Mouse (Mus musculus): ENCODE measurements around the gene Tcp10a. TPM values are rescaled to one million over a fixed set of nuclear protein-coding genes. Genes with fewer than 3 reads are reported as not detected.
A peak's percentile ranks its signal among the peaks of the same experiment; 100 is the strongest.
"Not testable (repeated sequence)": the region's sequence is repeated elsewhere in the genome, so short reads cannot be mapped to it uniquely, and the experiment has no call there.

The Tcp10a gene
- polyA plus RNA-seq (2015; fragmentation: Nextera tagmentation; extraction: Ambion mirVana): not detected in 2 replicates

DNA sequence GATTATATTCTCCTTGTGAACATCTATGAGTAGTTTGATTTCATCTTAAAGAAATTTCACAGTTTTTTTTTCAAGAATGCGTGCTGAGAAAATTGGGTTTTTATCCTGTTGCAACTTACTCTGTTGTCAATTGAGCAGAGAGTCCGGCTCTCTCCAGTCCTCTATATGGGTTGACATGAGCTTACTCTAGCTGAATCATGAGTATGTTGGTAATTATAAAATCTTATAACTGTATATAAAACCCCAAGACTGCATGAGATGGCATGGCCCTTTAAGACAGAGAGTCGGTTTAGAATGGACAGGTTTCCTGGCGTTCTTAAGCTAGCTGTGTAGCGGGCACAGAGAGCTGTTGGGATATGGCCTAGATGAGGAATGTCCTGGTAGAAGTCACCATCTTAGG lies at the start of gene Tcp10a:
Tcp10a (plus strand) TSS at position 301 of the 400 bp plus-strand sequence.
- 89% methylated on average over 4 of the region's 5 CpGs for WGBS
- H3K4me1 ChIP-seq (replicated peaks; ENCODE audit: control insufficient read depth, insufficient read depth, low read length); ATAC-seq; H3K36me3 ChIP-seq (ENCODE audit: control insufficient read depth, insufficient read depth); H3K9ac ChIP-seq (replicated peaks; ENCODE audit: low read depth, low read length); H3K9me3 ChIP-seq (ENCODE audit: control insufficient read depth, low read length); H3K27ac ChIP-seq (ENCODE audit: low read length); H3K27me3 ChIP-seq (replicated peaks; ENCODE audit: control insufficient read depth, insufficient read depth, low read length); H3K4me2 ChIP-seq (ENCODE audit: low read length); H3K4me3 ChIP-seq (replicated peaks; ENCODE audit: low read length): not testable (repeated sequence)

DNA sequence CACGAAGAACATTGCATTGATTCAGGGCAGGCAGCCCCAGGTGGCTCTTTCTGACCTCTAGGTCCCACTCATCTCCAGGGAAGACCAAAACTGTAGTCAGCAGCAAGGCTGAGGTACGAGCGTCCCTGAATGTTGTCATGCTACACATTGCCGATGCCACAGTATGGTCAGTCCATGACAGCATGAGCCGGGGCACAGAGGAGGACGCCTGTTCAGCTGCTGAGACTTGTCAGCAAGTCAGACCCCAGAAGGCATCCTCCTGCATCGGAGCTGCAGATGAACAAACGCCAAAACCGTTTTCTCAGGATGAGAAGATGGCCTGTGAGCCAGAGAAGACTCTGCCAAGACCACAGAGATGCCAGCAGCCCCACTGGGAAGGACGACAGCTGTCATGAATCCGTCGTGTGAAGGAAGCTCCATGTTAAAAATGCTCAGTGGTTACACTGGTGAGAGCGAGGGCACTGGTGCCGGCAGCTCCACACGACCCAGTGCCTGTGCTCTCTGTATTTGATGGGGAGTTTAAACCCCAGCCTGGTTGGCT lies 45.7 kb upstream of the Tcp10a start:
- Histone ChIP-seq H3K36me3 (ENCODE audit: control insufficient read depth, insufficient read depth) (no peaks in the 10 kb centered on the region), H3K27ac (ENCODE audit: low read length) (peak overlapping the region; percentile 54; the same call in 1 of the 2 replicates), H3K4me1 (replicated peaks; ENCODE audit: control insufficient read depth, insufficient read depth, low read length) (peaks cover 9% of the 10 kb centered on the region; the same call in 1 of the 2 replicates), H3K9me3 (ENCODE audit: control insufficient read depth, low read length) (no peaks in the 10 kb centered on the region), H3K9ac (replicated peaks; ENCODE audit: low read depth, low read length) (no peak overlapping the region), H3K4me2 (ENCODE audit: low read length) (no peak overlapping the region), H3K4me3 (replicated peaks; ENCODE audit: low read length) (no peak overlapping the region), H3K27me3 (replicated peaks; ENCODE audit: control insufficient read depth, insufficient read depth, low read length) (no peaks in the 10 kb centered on the region)
- peak; percentile 38 for ATAC-seq
- WGBS: 68% methylated on average over 15 of the region's 15 CpGs

DNA sequence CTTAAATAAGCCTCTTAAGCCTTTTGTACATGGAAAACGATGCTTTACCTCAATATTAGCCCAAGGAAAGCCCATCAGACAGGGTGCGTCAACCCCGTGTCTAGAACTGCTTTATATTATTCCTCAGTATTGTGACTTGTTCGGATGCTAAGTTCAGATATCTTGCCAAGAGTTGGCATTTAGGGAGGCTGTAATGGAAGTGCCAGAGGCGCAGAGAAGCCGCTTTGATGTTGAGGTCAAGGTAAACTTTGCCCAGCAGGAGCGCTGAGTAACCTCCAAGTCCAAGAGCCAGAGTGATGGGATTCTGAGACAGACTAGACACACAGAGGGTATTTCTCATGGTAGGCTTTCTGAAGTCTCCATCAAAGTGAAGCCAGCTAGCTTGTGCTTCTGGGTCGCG lies 45.2 kb upstream of the Tcp10a start:
- H3K27me3 ChIP-seq (replicated peaks; ENCODE audit: control insufficient read depth, insufficient read depth, low read length): no peaks in the 10 kb centered on the region
- ATAC-seq: no peak
- no peaks in the 10 kb centered on the region for H3K36me3 ChIP-seq (ENCODE audit: control insufficient read depth, insufficient read depth)
- H3K27ac ChIP-seq (ENCODE audit: low read length): 0 out of 2 replicates have a peak overlapping the region, but pooled peaks have one; percentile 43
- H3K9ac ChIP-seq (replicated peaks; ENCODE audit: low read depth, low read length): no peak overlapping the region
- no peaks in the 10 kb centered on the region for H3K9me3 ChIP-seq (ENCODE audit: control insufficient read depth, low read length)
- 84% methylated on average over 9 of the region's 9 CpGs for WGBS
- peaks cover 9% of the 10 kb centered on the region; the same call in 1 of the 2 replicates for H3K4me1 ChIP-seq (replicated peaks; ENCODE audit: control insufficient read depth, insufficient read depth, low read length)
- no peak overlapping the region for H3K4me3 ChIP-seq (replicated peaks; ENCODE audit: low read length)
- H3K4me2 ChIP-seq (ENCODE audit: low read length): no peak overlapping the region

DNA sequence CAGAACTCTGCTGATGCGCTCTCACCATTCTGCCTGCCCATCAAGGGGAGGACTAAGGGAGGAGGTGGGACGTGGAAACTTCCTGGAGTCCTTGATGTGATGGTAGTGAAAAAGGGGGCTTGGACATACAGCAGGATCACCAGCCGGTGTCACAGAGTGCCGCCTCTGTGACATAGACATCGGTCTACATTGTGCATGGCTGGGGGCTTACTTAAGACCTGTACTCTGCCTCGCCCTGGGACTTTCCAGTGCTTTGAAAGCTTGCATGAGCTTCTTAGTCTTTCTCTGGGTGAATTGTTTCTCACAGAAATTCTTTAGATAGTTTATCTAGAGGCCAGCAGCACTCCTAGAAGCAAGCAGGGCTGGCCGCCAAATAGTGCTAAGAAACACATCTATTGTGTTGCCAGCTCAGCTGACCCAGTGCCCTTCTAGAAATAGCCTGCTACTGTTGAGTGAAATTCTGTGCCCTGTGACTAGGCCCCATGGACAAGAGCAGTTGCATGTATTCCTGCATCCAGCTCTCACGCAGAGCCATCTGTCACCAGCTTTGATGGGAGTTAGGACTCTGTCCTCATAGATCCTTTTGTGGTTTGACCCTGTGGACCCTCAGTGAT lies 40.0 kb upstream of the Tcp10a start:
- Histone ChIP-seq H3K9me3 (ENCODE audit: control insufficient read depth, low read length) (no peaks in the 10 kb centered on the region), H3K4me1 (replicated peaks; ENCODE audit: control insufficient read depth, insufficient read depth, low read length) (peaks cover 16% of the 10 kb centered on the region), H3K27ac (ENCODE audit: low read length) (no peak overlapping the region), H3K9ac (replicated peaks; ENCODE audit: low read depth, low read length) (no peak overlapping the region), H3K4me2 (ENCODE audit: low read length) (no peak overlapping the region), H3K36me3 (ENCODE audit: control insufficient read depth, insufficient read depth) (no peaks in the 10 kb centered on the region), H3K4me3 (replicated peaks; ENCODE audit: low read length) (no peak overlapping the region), H3K27me3 (replicated peaks; ENCODE audit: control insufficient read depth, insufficient read depth, low read length) (no peaks in the 10 kb centered on the region)
- no peak for ATAC-seq
- WGBS: 61% methylated on average over 8 of the region's 8 CpGs

DNA sequence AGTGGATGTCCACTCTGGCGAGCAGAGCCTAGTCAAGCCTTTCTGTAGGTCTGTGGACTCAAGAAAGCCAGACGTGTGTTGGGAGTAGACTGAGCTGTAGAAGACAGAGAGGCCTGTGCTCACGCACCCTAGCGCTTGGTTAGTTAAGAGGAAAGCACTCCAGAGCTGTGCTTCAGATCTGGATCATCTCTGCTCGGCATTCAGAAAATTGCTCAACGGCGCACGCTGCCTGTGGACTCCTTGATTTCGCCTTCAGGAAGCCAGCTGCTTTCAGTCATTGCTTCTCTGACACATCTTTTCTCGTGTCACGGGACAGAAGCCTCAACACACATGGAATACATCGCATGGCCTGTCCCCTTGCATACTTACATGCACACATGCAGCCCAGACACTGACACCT lies 39.2 kb upstream of the Tcp10a start:
- ATAC-seq: no peak
- H3K27ac ChIP-seq (ENCODE audit: low read length): peak overlapping the region; percentile 16; the same call in 1 of the 2 replicates
- no peak overlapping the region for H3K4me2 ChIP-seq (ENCODE audit: low read length)
- H3K9me3 ChIP-seq (ENCODE audit: control insufficient read depth, low read length): no peaks in the 10 kb centered on the region
- WGBS: 87% methylated on average over 12 of the region's 12 CpGs
- no peaks in the 10 kb centered on the region for H3K27me3 ChIP-seq (replicated peaks; ENCODE audit: control insufficient read depth, insufficient read depth, low read length)
- H3K4me3 ChIP-seq (replicated peaks; ENCODE audit: low read length): no peak overlapping the region
- no peaks in the 10 kb centered on the region for H3K36me3 ChIP-seq (ENCODE audit: control insufficient read depth, insufficient read depth)
- H3K4me1 ChIP-seq (replicated peaks; ENCODE audit: control insufficient read depth, insufficient read depth, low read length): peaks cover 16% of the 10 kb centered on the region
- H3K9ac ChIP-seq (replicated peaks; ENCODE audit: low read depth, low read length): no peak overlapping the region

DNA sequence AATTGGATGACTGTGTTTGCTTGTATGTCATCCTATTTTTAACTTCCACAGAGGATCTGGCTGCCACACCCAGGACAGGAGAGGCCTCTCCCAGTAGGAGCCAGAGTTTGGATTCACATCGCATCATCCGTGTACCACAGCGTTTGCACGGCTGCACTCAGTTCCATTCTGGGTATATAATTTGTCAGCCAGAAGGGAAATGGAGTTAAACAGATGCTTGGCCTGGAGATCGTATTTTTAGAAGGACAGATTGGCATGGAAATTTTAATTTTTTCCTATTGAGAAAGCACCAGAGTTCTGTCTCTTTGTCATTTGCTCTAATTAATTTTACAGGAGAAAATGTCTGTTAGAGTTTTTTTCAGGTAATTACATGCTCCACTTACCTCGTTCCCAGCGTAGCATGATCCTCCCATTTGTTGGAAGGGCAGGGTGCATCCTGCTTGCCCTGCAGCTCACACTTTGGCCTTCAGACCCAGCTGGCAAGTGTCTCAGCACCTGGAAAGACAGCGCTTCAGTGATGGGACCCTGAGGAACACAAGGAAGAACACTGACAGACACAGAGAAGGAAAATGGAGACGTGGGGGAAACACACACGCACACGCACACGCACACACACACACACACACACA lies 37.9 kb upstream of the Tcp10a start:
- no peak overlapping the region for H3K4me3 ChIP-seq (replicated peaks; ENCODE audit: low read length)
- ATAC-seq: peak; percentile 62; the same call in 1 of the 2 replicates
- H3K9ac ChIP-seq (replicated peaks; ENCODE audit: low read depth, low read length): no peak overlapping the region
- peaks cover 17% of the 10 kb centered on the region for H3K4me1 ChIP-seq (replicated peaks; ENCODE audit: control insufficient read depth, insufficient read depth, low read length)
- H3K27ac ChIP-seq (ENCODE audit: low read length): peak overlapping the region; percentile 86
- H3K4me2 ChIP-seq (ENCODE audit: low read length): no peak overlapping the region
- H3K9me3 ChIP-seq (ENCODE audit: control insufficient read depth, low read length): no peaks in the 10 kb centered on the region
- 54% methylated on average over 12 of the region's 12 CpGs for WGBS
- H3K36me3 ChIP-seq (ENCODE audit: control insufficient read depth, insufficient read depth): no peaks in the 10 kb centered on the region
- H3K27me3 ChIP-seq (replicated peaks; ENCODE audit: control insufficient read depth, insufficient read depth, low read length): no peaks in the 10 kb centered on the region

DNA sequence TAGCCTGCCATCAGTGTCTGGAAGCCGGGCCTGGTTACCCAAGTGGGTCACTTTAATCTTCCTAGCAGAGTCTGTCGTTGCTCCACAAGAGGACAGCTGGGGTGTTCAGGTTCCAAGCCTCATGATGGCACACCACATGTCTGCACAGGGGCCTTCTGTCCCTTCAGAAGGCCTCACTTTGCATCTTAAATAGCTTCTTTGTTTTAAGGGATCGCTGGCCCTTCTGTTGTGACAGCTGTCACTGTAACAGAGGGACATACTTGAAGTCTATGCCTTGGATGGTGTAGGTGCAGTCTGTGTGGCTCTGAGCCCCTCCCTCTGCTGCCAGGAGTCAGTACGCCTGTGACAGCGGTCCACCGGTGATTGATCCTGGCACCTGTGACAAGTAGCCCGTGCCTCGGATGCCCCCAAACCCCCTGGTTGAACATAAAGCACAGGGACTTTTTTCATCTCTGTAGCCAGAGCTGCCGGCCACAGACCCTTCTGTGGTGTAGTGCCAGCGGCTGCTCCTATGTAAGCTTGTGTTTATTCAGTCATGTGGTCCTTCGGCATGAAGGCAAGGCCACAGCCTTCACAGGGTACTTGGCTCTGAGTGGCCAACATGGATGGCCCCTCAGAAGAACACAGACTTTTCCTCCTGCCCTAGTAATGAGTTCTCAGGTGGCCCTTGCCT lies 32.3 kb upstream of the Tcp10a start:
- peak overlapping the region; percentile 76 for H3K27ac ChIP-seq (ENCODE audit: low read length)
- H3K4me1 ChIP-seq (replicated peaks; ENCODE audit: control insufficient read depth, insufficient read depth, low read length): peaks cover 12% of the 10 kb centered on the region
- H3K9ac ChIP-seq (replicated peaks; ENCODE audit: low read depth, low read length): no peak overlapping the region
- peak; percentile 87 for ATAC-seq
- H3K9me3 ChIP-seq (ENCODE audit: control insufficient read depth, low read length): no peaks in the 10 kb centered on the region
- H3K4me3 ChIP-seq (replicated peaks; ENCODE audit: low read length): no peak overlapping the region
- H3K27me3 ChIP-seq (replicated peaks; ENCODE audit: control insufficient read depth, insufficient read depth, low read length): no peaks in the 10 kb centered on the region
- no peaks in the 10 kb centered on the region for H3K36me3 ChIP-seq (ENCODE audit: control insufficient read depth, insufficient read depth)
- H3K4me2 ChIP-seq (ENCODE audit: low read length): no peak overlapping the region
- 39% methylated on average over 11 of the region's 11 CpGs for WGBS

DNA sequence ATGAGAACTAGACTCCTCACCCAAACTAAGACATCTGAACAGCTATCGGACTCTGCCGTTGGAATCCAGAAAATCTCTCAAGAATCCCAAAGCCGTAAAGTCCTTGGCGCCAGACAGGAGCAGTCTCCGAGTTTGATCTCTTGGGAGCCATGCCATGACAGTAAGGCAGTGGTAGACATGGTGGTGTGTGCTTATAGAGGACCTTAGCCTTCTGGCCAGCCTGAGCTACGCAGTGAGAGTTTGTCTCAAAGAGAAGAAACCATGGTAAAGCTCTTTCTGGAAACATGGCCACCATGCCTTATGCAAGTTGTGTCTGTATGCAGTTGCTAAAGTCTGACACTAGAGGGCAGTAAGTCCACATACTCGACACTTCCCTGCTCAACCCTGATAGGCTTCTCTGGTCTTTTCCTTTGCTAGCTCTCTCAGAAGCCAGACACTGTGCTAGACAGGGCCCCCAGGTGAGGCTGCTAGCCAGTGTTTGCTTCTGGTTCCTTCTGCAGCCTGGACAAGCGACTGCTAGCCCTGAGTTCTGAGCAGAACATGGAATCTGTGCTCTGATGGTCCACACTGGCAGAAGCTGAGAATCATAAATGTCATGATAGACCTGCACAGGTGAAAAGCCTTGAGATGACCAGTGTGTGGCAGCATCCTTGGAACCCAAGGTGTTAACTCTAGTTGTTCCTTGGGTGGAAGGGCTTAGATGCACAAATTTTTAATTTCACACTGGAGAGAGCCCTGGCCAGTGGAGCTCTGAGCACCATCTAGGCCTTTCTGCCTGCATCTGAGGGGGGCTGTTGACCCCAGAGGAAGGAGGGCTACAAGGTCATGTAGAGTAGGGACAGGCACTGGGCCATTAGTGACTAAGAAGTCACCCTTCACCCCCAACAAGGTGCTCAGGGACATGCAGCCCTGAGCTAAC lies 17.9 kb upstream of the Tcp10a start:
- H3K9ac ChIP-seq (replicated peaks; ENCODE audit: low read depth, low read length); H3K4me2 ChIP-seq (ENCODE audit: low read length); H3K4me3 ChIP-seq (replicated peaks; ENCODE audit: low read length); H3K27ac ChIP-seq (ENCODE audit: low read length); H3K36me3 ChIP-seq (ENCODE audit: control insufficient read depth, insufficient read depth); H3K4me1 ChIP-seq (replicated peaks; ENCODE audit: control insufficient read depth, insufficient read depth, low read length); H3K27me3 ChIP-seq (replicated peaks; ENCODE audit: control insufficient read depth, insufficient read depth, low read length); H3K9me3 ChIP-seq (ENCODE audit: control insufficient read depth, low read length): not testable (repeated sequence)
- peak; percentile 95 for ATAC-seq
- 63% methylated on average over 8 of the region's 8 CpGs for WGBS

Data from forebrain, embryonic 16.5 days (tissue).